Mouse (Mus musculus) myocyte (in vitro differentiated cells): ENCODE results near the gene Nup210. TPM values are rescaled to one million over a fixed set of nuclear protein-coding genes. Genes with fewer than 3 reads are reported as not detected.

Experiments used
- H3K27me3 ChIP-seq: one replicate; pipeline ENCODE4 v1.6.1; 2011; ENCODE audit not compliant: control insufficient read depth, insufficient read depth, insufficient read length
- H3K36me3 ChIP-seq: one replicate; pipeline ENCODE4 v1.6.1; 2011; ENCODE audit not compliant: control insufficient read depth, insufficient read depth
- H3K4me2 ChIP-seq: one replicate; pipeline ENCODE4 v1.6.1; 2011; ENCODE audit warnings: low read depth, control low read depth
- H3K4me3 ChIP-seq: one replicate; pipeline ENCODE4 v1.5.1; 2011; ENCODE audit warnings: mild to moderate bottlenecking, control low read depth, moderate library complexity
- H3K79me2 ChIP-seq: one replicate; pipeline ENCODE4 v1.6.1; 2011; ENCODE audit not compliant: control insufficient read depth, insufficient read depth
- H3ac ChIP-seq: one replicate; pipeline ENCODE4 v1.6.1; 2011; ENCODE audit not compliant: control insufficient read depth, insufficient read length
- CEBPB ChIP-seq: IDR thresholded peaks from 2 replicates; pipeline ENCODE4 v1.6.1; 2011; ENCODE audit warnings: mild to moderate bottlenecking, moderate library complexity; ENCODE audit not compliant: poor library complexity, insufficient read depth, severe bottlenecking
- E2F4 ChIP-seq: IDR thresholded peaks from one replicate; pipeline ENCODE4 v1.6.1; 2011; ENCODE audit warnings: mild to moderate bottlenecking, control low read depth, moderate library complexity; ENCODE audit not compliant: insufficient read depth
- MAX ChIP-seq: IDR thresholded peaks from one replicate; pipeline ENCODE4 v1.6.1; 2011; ENCODE audit warnings: low read depth, mild to moderate bottlenecking, control low read depth
- MYOD1 ChIP-seq, 3 experiments: IDR thresholded peaks; one replicate each; pipeline ENCODE4 v1.6.1; 2011; ENCODE audit warnings: control low read depth in 2 of 3, low read depth in 2 of 3, mild to moderate bottlenecking in 2 of 3, moderate library complexity in 1 of 3; ENCODE audit not compliant: insufficient read length in 2 of 3, control insufficient read depth in 1 of 3
- MYOG ChIP-seq, 3 experiments: IDR thresholded peaks; one replicate each; pipeline ENCODE4 v1.6.1; 2011; ENCODE audit warnings: control low read depth in 2 of 3, low read depth in 2 of 3, mild to moderate bottlenecking in 2 of 3; ENCODE audit not compliant: insufficient read length in 2 of 3, control insufficient read depth in 1 of 3, insufficient read depth in 1 of 3
- POLR2A ChIP-seq: IDR thresholded peaks from one replicate; pipeline ENCODE4 v1.6.1; 2011; ENCODE audit warnings: low read depth, mild to moderate bottlenecking, control low read depth, moderate library complexity; ENCODE audit not compliant: insufficient read length
- POLR2AphosphoS2 ChIP-seq: IDR thresholded peaks from one replicate; pipeline ENCODE4 v1.6.1; 2011; ENCODE audit warnings: low read depth, control low read depth; ENCODE audit not compliant: insufficient read length
- REST ChIP-seq: IDR thresholded peaks from one replicate; pipeline ENCODE4 v1.6.1; 2011; ENCODE audit warnings: mild to moderate bottlenecking, control low read depth, moderate library complexity; ENCODE audit not compliant: insufficient read depth, insufficient read length
- SRF ChIP-seq: IDR thresholded peaks from one replicate; pipeline ENCODE4 v1.6.1; 2011; ENCODE audit warnings: low read depth; ENCODE audit not compliant: control insufficient read depth, insufficient read length
- TCF12 ChIP-seq: IDR thresholded peaks from one replicate; pipeline ENCODE4 v1.6.1; 2011; ENCODE audit warnings: mild to moderate bottlenecking, control low read depth; ENCODE audit not compliant: poor library complexity, insufficient read depth, severe bottlenecking
- TCF3 ChIP-seq: IDR thresholded peaks from one replicate; pipeline ENCODE4 v1.6.1; 2011; ENCODE audit warnings: low read depth, control low read depth; ENCODE audit not compliant: insufficient read length
- USF1 ChIP-seq: IDR thresholded peaks from one replicate; pipeline ENCODE4 v1.6.1; 2011; ENCODE audit warnings: low read depth, mild to moderate bottlenecking, control low read depth, moderate library complexity
- polyA plus RNA-seq: library from polyadenylated mRNA; unstranded; fragments of >200 nt; fragmentation: generic; extraction: Trizol; gene quantifications from one replicate; pipeline ENCODE4 v1.2.1, GENCODE M21; 2012; ENCODE audit warnings: missing spikeins

The Nup210 gene
- polyA plus RNA-seq, 1 experiment: 0.31 TPM

DNA sequence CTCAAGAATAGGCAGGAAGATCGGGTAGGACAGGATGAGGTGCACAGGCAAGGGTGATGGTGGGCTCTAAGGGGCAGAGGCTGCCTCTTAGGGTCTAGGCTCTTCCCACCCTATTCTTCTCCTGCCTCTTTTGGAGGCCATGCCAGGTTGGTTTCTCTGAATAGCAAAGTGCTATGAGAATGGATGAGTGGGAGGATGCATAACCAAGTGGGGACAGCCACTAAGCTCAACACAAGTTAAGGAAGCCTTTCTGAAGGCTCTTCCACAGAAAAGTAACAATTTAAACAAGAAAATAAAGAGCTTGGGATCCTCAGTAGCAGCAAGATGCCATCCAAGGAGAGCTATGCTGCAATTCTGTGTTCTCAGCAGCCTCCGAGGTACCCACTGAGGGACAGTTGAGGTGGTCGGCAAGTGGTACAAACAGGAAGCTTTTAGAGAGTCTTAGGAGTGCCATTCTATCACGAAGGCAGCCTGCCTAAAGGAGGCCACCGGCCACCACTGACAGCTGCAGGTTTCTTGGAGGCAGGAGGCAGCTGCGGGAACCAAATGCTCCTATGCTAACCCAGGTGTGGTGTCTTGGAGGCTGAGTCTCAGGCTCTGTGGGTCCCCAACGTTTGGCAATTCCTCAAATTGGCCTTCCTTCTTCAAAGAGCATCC is 36.4 kb upstream of the Nup210 start:
- H3K27me3 ChIP-seq: no peaks in the 10 kb centered on the region
- no peaks in the 10 kb centered on the region for H3K79me2 ChIP-seq
- TF ChIP-seq USF1 (no peak), CEBPB (no peak), TCF12 (no peak), TCF3 (peak; percentile 26), POLR2A (no peak), REST (no peak), MYOD1 (IDR thresholded peaks at IDR 0.05; ENCODE audit: control insufficient read depth in 1 of 3, insufficient read length in 2 of 3, low read depth in 2 of 3) (peak in 2 of 3 experiments; percentile 65 to 69), E2F4 (no peak), POLR2AphosphoS2 (no peak), MAX (no peak), SRF (no peak), MYOG (IDR thresholded peaks at IDR 0.05; ENCODE audit: control insufficient read depth in 1 of 3, insufficient read depth in 1 of 3, insufficient read length in 2 of 3, low read depth in 2 of 3) (peak in 2 of 3 experiments; percentile 67 to 89)
- H3ac ChIP-seq: no peak overlapping the region
- no peak overlapping the region for H3K4me3 ChIP-seq
- H3K4me2 ChIP-seq: no peak overlapping the region
- H3K36me3 ChIP-seq: no peaks in the 10 kb centered on the region

DNA sequence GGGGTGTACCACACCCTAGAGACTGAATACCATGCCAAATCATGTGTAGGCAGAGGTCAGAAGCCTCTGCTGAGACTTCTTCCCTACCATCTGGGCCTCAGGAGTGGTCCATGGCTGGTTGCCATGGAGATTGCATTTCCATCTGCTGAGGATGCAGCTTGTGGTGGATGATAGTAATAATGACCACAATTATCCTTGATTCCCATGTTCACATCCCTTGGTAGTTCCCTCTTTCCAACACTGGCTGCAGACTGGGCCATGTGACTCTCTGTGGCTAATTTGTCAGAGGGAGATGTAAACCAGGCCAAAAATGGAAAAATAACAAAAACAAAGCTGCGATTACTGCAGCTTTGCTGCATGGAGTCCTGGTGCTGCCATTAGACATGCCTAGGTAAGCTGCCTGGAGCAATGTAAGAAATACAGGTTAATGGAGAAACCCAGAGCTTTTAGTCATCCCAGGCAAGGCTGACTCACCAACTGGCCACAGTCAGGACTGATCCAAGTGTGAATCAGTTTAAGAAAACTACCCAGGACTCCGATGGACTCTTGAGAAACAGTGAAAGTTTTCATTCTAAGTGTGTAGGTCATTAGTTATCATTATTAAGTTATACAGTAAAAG is 30.6 kb upstream of the Nup210 start:
- TF ChIP-seq MYOG (IDR thresholded peaks at IDR 0.05; ENCODE audit: control insufficient read depth in 1 of 3, insufficient read depth in 1 of 3, insufficient read length in 2 of 3, low read depth in 2 of 3) (no peak), USF1 (no peak), TCF3 (no peak), TCF12 (no peak), POLR2AphosphoS2 (no peak), CEBPB (no peak), POLR2A (no peak), MYOD1 (IDR thresholded peaks at IDR 0.05; ENCODE audit: control insufficient read depth in 1 of 3, insufficient read length in 2 of 3, low read depth in 2 of 3) (no peak)
- H3K27me3 ChIP-seq: no peaks in the 10 kb centered on the region
- H3K4me2 ChIP-seq: no peak overlapping the region
- no peaks in the 10 kb centered on the region for H3K36me3 ChIP-seq
- no peaks in the 10 kb centered on the region for H3K79me2 ChIP-seq
- no peak overlapping the region for H3ac ChIP-seq
- H3K4me3 ChIP-seq: no peak overlapping the region

DNA sequence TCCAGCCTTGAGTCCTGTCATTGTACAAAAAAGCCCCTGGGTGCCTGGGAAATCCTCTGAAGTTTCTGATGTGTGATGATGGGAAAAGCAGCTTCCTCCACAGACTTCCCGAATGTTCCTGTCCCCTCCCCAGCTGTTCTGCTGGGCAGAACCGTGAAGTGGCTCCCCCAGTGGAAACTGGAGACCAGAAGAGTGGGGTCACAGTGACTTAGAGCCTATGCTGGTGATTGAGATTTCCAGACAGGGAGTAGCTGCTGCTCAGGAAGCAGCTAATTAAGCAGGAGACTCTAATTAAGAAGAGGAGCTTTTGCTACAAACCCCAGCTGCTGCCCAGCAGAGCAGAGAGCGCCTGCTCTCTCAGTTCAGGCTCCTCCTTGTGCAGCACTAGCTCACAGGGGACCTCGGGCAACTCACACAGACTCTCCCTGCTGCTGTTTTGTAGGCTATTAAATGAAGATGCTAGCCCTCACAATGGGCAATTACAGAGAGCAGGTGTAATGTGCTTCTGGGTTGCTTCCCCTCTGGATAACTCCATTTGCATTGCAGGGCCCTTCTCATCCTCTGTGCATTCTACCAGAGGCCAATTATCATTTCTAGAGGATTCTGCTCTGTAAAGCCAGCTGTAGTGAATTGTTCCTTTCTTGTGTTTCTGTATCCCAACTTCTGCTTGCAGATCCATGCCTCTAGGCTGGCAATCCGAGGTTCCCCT is 30.0 kb upstream of the Nup210 start:
- no peak overlapping the region for H3K4me3 ChIP-seq
- H3K79me2 ChIP-seq: no peaks in the 10 kb centered on the region
- no peak overlapping the region for H3ac ChIP-seq
- no peak for TF ChIP-seq MAX
- no peak for TF ChIP-seq TCF12
- H3K4me2 ChIP-seq: no peak overlapping the region
- no peaks in the 10 kb centered on the region for H3K27me3 ChIP-seq
- no peaks in the 10 kb centered on the region for H3K36me3 ChIP-seq

DNA sequence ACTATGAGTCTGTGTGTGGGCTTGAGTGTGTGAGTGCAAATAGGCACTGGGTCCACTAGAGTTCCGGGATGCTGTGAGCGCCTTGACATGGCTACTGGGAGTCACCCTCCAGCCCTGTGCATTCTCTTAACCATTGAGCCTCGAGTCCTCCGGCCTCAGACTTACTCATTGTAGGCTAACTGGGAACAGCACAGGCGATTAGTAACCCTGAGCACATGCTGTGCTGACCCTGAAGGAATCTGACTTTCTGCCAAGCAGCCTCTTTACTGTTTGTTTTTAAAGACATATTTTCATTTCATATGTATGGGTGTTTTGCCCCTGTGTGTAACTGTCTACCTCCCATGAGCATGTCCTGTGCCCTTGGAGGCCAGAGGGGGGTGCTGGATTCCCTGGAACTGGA is 28.9 kb upstream of the Nup210 start:
- TF ChIP-seq TCF3 (no peak), CEBPB (no peak), USF1 (no peak), SRF (no peak), TCF12 (no peak), REST (no peak), MYOD1 (IDR thresholded peaks at IDR 0.05; ENCODE audit: control insufficient read depth in 1 of 3, insufficient read length in 2 of 3, low read depth in 2 of 3) (no peak), MAX (no peak)
- no peak overlapping the region for H3ac ChIP-seq
- no peak overlapping the region for H3K4me3 ChIP-seq
- H3K27me3 ChIP-seq: no peaks in the 10 kb centered on the region
- H3K79me2 ChIP-seq: no peaks in the 10 kb centered on the region
- no peak overlapping the region for H3K4me2 ChIP-seq
- H3K36me3 ChIP-seq: no peaks in the 10 kb centered on the region

DNA sequence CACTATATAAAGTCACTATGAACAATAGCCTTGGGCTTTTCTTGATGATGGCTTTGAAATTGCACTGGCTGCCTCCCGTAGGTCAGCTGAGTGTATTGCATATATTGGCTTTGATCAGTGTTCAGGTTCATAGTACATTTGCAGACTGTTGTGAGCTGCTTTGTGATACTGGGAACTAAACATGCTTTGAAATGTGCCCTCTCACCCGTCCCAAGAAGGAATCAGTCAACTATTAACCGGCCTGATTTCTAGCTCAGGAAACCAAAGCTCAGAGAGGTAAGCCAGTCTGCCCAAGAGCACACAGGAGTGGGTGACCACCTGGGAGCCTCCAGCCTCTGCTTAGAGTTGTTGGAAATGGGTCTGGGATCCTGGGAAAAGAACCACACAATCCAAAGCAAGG is 28.4 kb upstream of the Nup210 start:
- no peak for TF ChIP-seq TCF12
- no peak for TF ChIP-seq TCF3
- TF ChIP-seq MYOD1 (IDR thresholded peaks at IDR 0.05; ENCODE audit: control insufficient read depth in 1 of 3, insufficient read length in 2 of 3, low read depth in 2 of 3): no peak
- TF ChIP-seq MYOG (IDR thresholded peaks at IDR 0.05; ENCODE audit: control insufficient read depth in 1 of 3, insufficient read depth in 1 of 3, insufficient read length in 2 of 3, low read depth in 2 of 3): no peak
- no peak for TF ChIP-seq E2F4
- no peak for TF ChIP-seq USF1
- no peak for TF ChIP-seq CEBPB
- no peak for TF ChIP-seq SRF
- no peak for TF ChIP-seq MAX
- no peak for TF ChIP-seq REST
- Histone ChIP-seq H3K4me2 (no peak overlapping the region), H3K4me3 (no peak overlapping the region), H3K27me3 (no peaks in the 10 kb centered on the region), H3K79me2 (no peaks in the 10 kb centered on the region), H3ac (no peak overlapping the region), H3K36me3 (no peaks in the 10 kb centered on the region)
